Mouse (Mus musculus): ENCODE measurements around the gene Adipoq. TPM values are rescaled to one million over a fixed set of nuclear protein-coding genes. Genes with fewer than 3 reads are reported as not detected.
"Not testable (repeated sequence)": the region's sequence is repeated elsewhere in the genome, so short reads cannot be mapped to it uniquely, and the experiment has no call there.

Adipoq gene
- polyA plus RNA-seq, 1 experiment from 2014 or later, result not detected

GRCm38 (mm10) chr16:23170813-23171212 is 24.5 kb downstream of the Adipoq start:
- Histone ChIP-seq H3K27me3 (no peaks in the 10 kb centered on the region), H3K9me3 (no peaks in the 10 kb centered on the region), H3K27ac (no peak overlapping the region), H3K9ac (no peak overlapping the region), H3K4me3 (no peak overlapping the region), H3K4me1 (no peaks in the 10 kb centered on the region), H3K36me3 (no peaks in the 10 kb centered on the region), H3K4me2 (replicated peaks) (no peak overlapping the region)
- no peak for ATAC-seq (ENCODE audit: insufficient number of reproducible peaks, insufficient read depth, low FRiP score, low TSS enrichment)
- 88% methylated on average over 3 of the region's 3 CpGs for WGBS

- WGBS, result 93% methylated on average over 5 of the region's 5 CpGs
- no peaks in the 10 kb centered on the region for H3K9me3 ChIP-seq
- no peaks in the 10 kb centered on the region for H3K36me3 ChIP-seq
- no peak overlapping the region for H3K4me3 ChIP-seq
- H3K4me2 ChIP-seq (replicated peaks), result no peak overlapping the region
- H3K9ac ChIP-seq, result no peak overlapping the region
- no peak overlapping the region for H3K27ac ChIP-seq
- no peak for ATAC-seq (ENCODE audit: insufficient number of reproducible peaks, insufficient read depth, low FRiP score, low TSS enrichment)
- no peaks in the 10 kb centered on the region for H3K4me1 ChIP-seq
- no peaks in the 10 kb centered on the region for H3K27me3 ChIP-seq
Observed at GRCm38 (mm10) chr16:23173904-23174303, 27.6 kb downstream of the Adipoq start.

GRCm38 (mm10) chr16:23174855-23175254 is 28.5 kb downstream of the Adipoq start:
- H3K4me1 ChIP-seq, result no peaks in the 10 kb centered on the region
- WGBS, result 92% methylated on average over 5 of the region's 5 CpGs
- H3K27me3 ChIP-seq, result no peaks in the 10 kb centered on the region
- no peak overlapping the region for H3K27ac ChIP-seq
- H3K9ac ChIP-seq, result no peak overlapping the region
- no peaks in the 10 kb centered on the region for H3K9me3 ChIP-seq
- H3K36me3 ChIP-seq, result no peaks in the 10 kb centered on the region
- H3K4me3 ChIP-seq, result no peak overlapping the region
- no peak overlapping the region for H3K4me2 ChIP-seq (replicated peaks)
- no peak for ATAC-seq (ENCODE audit: insufficient number of reproducible peaks, insufficient read depth, low FRiP score, low TSS enrichment)

- H3K4me2 ChIP-seq (replicated peaks), result no peak overlapping the region
Observed at GRCm38 (mm10) chr16:23175956-23176355, 29.6 kb downstream of the Adipoq start.

GRCm38 (mm10) chr16:23177856-23178255 is 31.5 kb downstream of the Adipoq start:
- Histone ChIP-seq H3K27me3 (no peaks in the 10 kb centered on the region), H3K27ac (no peak overlapping the region), H3K9me3 (no peaks in the 10 kb centered on the region), H3K36me3 (no peaks in the 10 kb centered on the region), H3K4me2 (replicated peaks) (no peak overlapping the region), H3K9ac (no peak overlapping the region), H3K4me1 (no peaks in the 10 kb centered on the region), H3K4me3 (no peak overlapping the region)
- WGBS, result 94% methylated on average over 2 of the region's 2 CpGs
- ATAC-seq (ENCODE audit: insufficient number of reproducible peaks, insufficient read depth, low FRiP score, low TSS enrichment), result no peak

More at GRCm38 (mm10) chr16:23175956-23176355, 29.6 kb downstream of the Adipoq start:
- H3K9ac ChIP-seq, result no peak overlapping the region
- H3K4me3 ChIP-seq, result no peak overlapping the region
- WGBS, result 41% methylated on average over 3 of the region's 3 CpGs
- H3K4me1 ChIP-seq, result no peaks in the 10 kb centered on the region
- no peaks in the 10 kb centered on the region for H3K9me3 ChIP-seq
- H3K27ac ChIP-seq, result no peak overlapping the region
- ATAC-seq (ENCODE audit: insufficient number of reproducible peaks, insufficient read depth, low FRiP score, low TSS enrichment), result no peak
- H3K36me3 ChIP-seq, result no peaks in the 10 kb centered on the region
- H3K27me3 ChIP-seq, result no peaks in the 10 kb centered on the region

- H3K9me3 ChIP-seq, result no peaks in the 10 kb centered on the region
- no peaks in the 10 kb centered on the region for H3K36me3 ChIP-seq
- H3K4me3 ChIP-seq, result no peak overlapping the region
- WGBS, result 87% methylated on average over 5 of the region's 5 CpGs
- no peaks in the 10 kb centered on the region for H3K4me1 ChIP-seq
- no peak for ATAC-seq (ENCODE audit: insufficient number of reproducible peaks, insufficient read depth, low FRiP score, low TSS enrichment)
- H3K4me2 ChIP-seq (replicated peaks), result no peak overlapping the region
- H3K9ac ChIP-seq, result no peak overlapping the region
- H3K27me3 ChIP-seq, result no peaks in the 10 kb centered on the region
- H3K27ac ChIP-seq, result no peak overlapping the region
Observed at GRCm38 (mm10) chr16:23178796-23179195, 32.5 kb downstream of the Adipoq start.

- ATAC-seq (ENCODE audit: insufficient number of reproducible peaks, insufficient read depth, low FRiP score, low TSS enrichment); H3K4me3 ChIP-seq; H3K9me3 ChIP-seq; H3K4me2 ChIP-seq (replicated peaks); H3K36me3 ChIP-seq; H3K4me1 ChIP-seq; H3K9ac ChIP-seq; H3K27me3 ChIP-seq; H3K27ac ChIP-seq: not testable (repeated sequence)
- 89% methylated on average over 18 of the region's 18 CpGs for WGBS
Observed at GRCm38 (mm10) chr16:23179436-23179835, 33.1 kb downstream of the Adipoq start.

GRCm38 (mm10) chr16:23181054-23181453 is 34.7 kb downstream of the Adipoq start:
- Histone ChIP-seq H3K27me3 (no peaks in the 10 kb centered on the region), H3K4me1 (no peaks in the 10 kb centered on the region), H3K9ac (no peak overlapping the region), H3K4me3 (no peak overlapping the region), H3K4me2 (replicated peaks) (no peak overlapping the region), H3K27ac (no peak overlapping the region), H3K36me3 (no peaks in the 10 kb centered on the region), H3K9me3 (no peaks in the 10 kb centered on the region)
- WGBS, result 72% methylated on average over 4 of the region's 4 CpGs
- no peak for ATAC-seq (ENCODE audit: insufficient number of reproducible peaks, insufficient read depth, low FRiP score, low TSS enrichment)

GRCm38 (mm10) chr16:23181487-23181886 is 35.2 kb downstream of the Adipoq start:
- Histone ChIP-seq H3K4me3 (no peak overlapping the region), H3K9me3 (no peaks in the 10 kb centered on the region), H3K9ac (no peak overlapping the region), H3K4me2 (replicated peaks) (no peak overlapping the region), H3K4me1 (no peaks in the 10 kb centered on the region), H3K27me3 (no peaks in the 10 kb centered on the region), H3K36me3 (no peaks in the 10 kb centered on the region), H3K27ac (no peak overlapping the region)
- 76% methylated on average over 3 of the region's 3 CpGs for WGBS
- no peak for ATAC-seq (ENCODE audit: insufficient number of reproducible peaks, insufficient read depth, low FRiP score, low TSS enrichment)

- no peak overlapping the region for H3K9ac ChIP-seq
- 70% methylated on average over 1 of the region's 1 CpGs for WGBS
- no peaks in the 10 kb centered on the region for H3K36me3 ChIP-seq
- no peak for ATAC-seq (ENCODE audit: insufficient number of reproducible peaks, insufficient read depth, low FRiP score, low TSS enrichment)
- no peak overlapping the region for H3K4me3 ChIP-seq
- no peaks in the 10 kb centered on the region for H3K9me3 ChIP-seq
- no peaks in the 10 kb centered on the region for H3K4me1 ChIP-seq
- H3K27me3 ChIP-seq, result no peaks in the 10 kb centered on the region
- H3K4me2 ChIP-seq (replicated peaks), result no peak overlapping the region
- no peak overlapping the region for H3K27ac ChIP-seq
Observed at GRCm38 (mm10) chr16:23181942-23182597, 35.7 kb downstream of the Adipoq start.

- Histone ChIP-seq H3K36me3 (no peaks in the 10 kb centered on the region), H3K4me2 (replicated peaks) (no peak overlapping the region), H3K27me3 (no peaks in the 10 kb centered on the region), H3K4me3 (no peak overlapping the region), H3K9me3 (no peaks in the 10 kb centered on the region), H3K27ac (no peak overlapping the region), H3K9ac (no peak overlapping the region), H3K4me1 (no peaks in the 10 kb centered on the region)
- ATAC-seq (ENCODE audit: insufficient number of reproducible peaks, insufficient read depth, low FRiP score, low TSS enrichment), result no peak
- WGBS, result 84% methylated on average over 2 of the region's 2 CpGs
Observed at GRCm38 (mm10) chr16:23185824-23186223, 39.5 kb downstream of the Adipoq start.

- no peaks in the 10 kb centered on the region for H3K27me3 ChIP-seq
- no peak overlapping the region for H3K4me3 ChIP-seq
- no peak overlapping the region for H3K4me2 ChIP-seq (replicated peaks)
- no peak overlapping the region for H3K9ac ChIP-seq
- H3K4me1 ChIP-seq, result no peaks in the 10 kb centered on the region
- WGBS, result 78% methylated on average over 4 of the region's 4 CpGs
- no peaks in the 10 kb centered on the region for H3K9me3 ChIP-seq
- H3K36me3 ChIP-seq, result no peaks in the 10 kb centered on the region
- ATAC-seq (ENCODE audit: insufficient number of reproducible peaks, insufficient read depth, low FRiP score, low TSS enrichment), result no peak
- H3K27ac ChIP-seq, result no peak overlapping the region
Observed at GRCm38 (mm10) chr16:23186418-23186817, 40.1 kb downstream of the Adipoq start.

All from embryonic facial prominence, embryonic 12.5 days (tissue).